Mouse (Mus musculus) MEL (cell line): ENCODE measurements around the gene Tbc1d17. TPM values are rescaled to one million over a fixed set of nuclear protein-coding genes. Genes with fewer than 3 reads are reported as not detected.

Experiments
- DNase-seq: peaks from one replicate; pipeline ENCODE4 v3.0.0; 2011; ENCODE audit warnings: low read depth, low spot score
- H3K27ac ChIP-seq: 2 replicates; pipeline ENCODE4 v1.5.1; 2012; ENCODE audit warnings: low read depth, mild to moderate bottlenecking, control low read depth, low read length, moderate library complexity; ENCODE audit not compliant: control insufficient read depth
- H3K27me3 ChIP-seq, 2 experiments: fragments of 150-350 bp in 1 of 2; sonication (generic) in 1 of 2; 2 replicates each; pipeline ENCODE4 v1.6.1; 2012; ENCODE audit warnings: low read length in 2 of 2, mild to moderate bottlenecking in 2 of 2, improper control_type of control experiment in 1 of 2, moderate library complexity in 1 of 2; ENCODE audit not compliant: insufficient read depth in 2 of 2, control insufficient read depth in 1 of 2
- H3K36me3 ChIP-seq, 2 experiments: 2 replicates each; pipeline ENCODE4 v1.6.1; 2012 to 2014; ENCODE audit warnings: low read length in 2 of 2, improper control_type of control experiment in 1 of 2, inconsistent platforms in 1 of 2, mild to moderate bottlenecking in 1 of 2; ENCODE audit not compliant: insufficient read depth in 2 of 2, control insufficient read depth in 1 of 2
- H3K4me1 ChIP-seq, 2 experiments: fragments of 150-350 bp in 1 of 2; sonication (generic) in 1 of 2; 2 replicates each; pipeline ENCODE4 v1.6.1; 2012; ENCODE audit warnings: low read length in 2 of 2, improper control_type of control experiment in 1 of 2, mild to moderate bottlenecking in 1 of 2; ENCODE audit not compliant: insufficient read depth in 2 of 2, control insufficient read depth in 1 of 2
- H3K4me3 ChIP-seq, 2 experiments: fragments of 150-350 bp in 1 of 2; sonication (generic) in 1 of 2; 2 replicates each; pipeline ENCODE4 v1.5.1; 2012; ENCODE audit warnings: low read depth in 2 of 2, low read length in 2 of 2, mild to moderate bottlenecking in 2 of 2, moderate library complexity in 2 of 2, control low read depth in 1 of 2, improper control_type of control experiment in 1 of 2; ENCODE audit not compliant: control insufficient read depth in 1 of 2, insufficient read depth in 1 of 2
- H3K79me2 ChIP-seq: 2 replicates; pipeline ENCODE4 v1.6.1; 2012; ENCODE audit warnings: mild to moderate bottlenecking, low read length, moderate library complexity; ENCODE audit not compliant: control insufficient read depth, poor library complexity, insufficient read depth
- H3K9ac ChIP-seq: 2 replicates; pipeline ENCODE4 v1.6.1; 2012; ENCODE audit warnings: low read depth, mild to moderate bottlenecking, control low read depth, low read length, moderate library complexity; ENCODE audit not compliant: control insufficient read depth, poor library complexity, severe bottlenecking
- H3K9me3 ChIP-seq: fragments of 150-350 bp; sonication (generic); replicated peaks from 2 replicates; pipeline ENCODE4 v1.6.1; 2012; ENCODE audit warnings: mild to moderate bottlenecking, low read length, improper control_type of control experiment, moderate library complexity; ENCODE audit not compliant: insufficient read depth
- E2F4 ChIP-seq: IDR thresholded peaks from 2 replicates; pipeline ENCODE4 v1.6.1; 2011; ENCODE audit warnings: low read depth, low read length, improper control_type of control experiment, borderline replicate concordance
- ELF1 ChIP-seq: IDR thresholded peaks from 2 replicates; pipeline ENCODE4 v1.6.1; 2014; ENCODE audit warnings: low read depth, mild to moderate bottlenecking, inconsistent platforms, low read length, improper control_type of control experiment, moderate library complexity
- HCFC1 ChIP-seq: IDR thresholded peaks from 2 replicates; pipeline ENCODE4 v1.6.1; 2012; ENCODE audit warnings: low read depth, mild to moderate bottlenecking, inconsistent platforms, low read length, improper control_type of control experiment, moderate library complexity
- JUND ChIP-seq: IDR thresholded peaks from 2 replicates; pipeline ENCODE4 v1.6.1; 2011; ENCODE audit warnings: low read depth, mild to moderate bottlenecking, improper control_type of control experiment, low read length
- KAT2A ChIP-seq: conservative IDR thresholded peaks from 2 replicates; pipeline ENCODE4 v1.6.1; 2012; ENCODE audit warnings: low read depth, low read length, improper control_type of control experiment, inconsistent platforms
- MYB ChIP-seq: IDR thresholded peaks from 2 replicates; pipeline ENCODE4 v1.6.1; 2011; ENCODE audit warnings: mild to moderate bottlenecking, low read depth, low read length, improper control_type of control experiment
- MYC ChIP-seq: IDR thresholded peaks from 2 replicates; pipeline ENCODE4 v1.6.1; 2011; ENCODE audit warnings: low read depth, mild to moderate bottlenecking, low read length, improper control_type of control experiment, moderate library complexity
- NRF1 ChIP-seq: IDR thresholded peaks from 2 replicates; pipeline ENCODE4 v1.6.1; 2014; ENCODE audit warnings: low read depth, mild to moderate bottlenecking, inconsistent platforms, low read length, improper control_type of control experiment, moderate library complexity; ENCODE audit not compliant: poor library complexity, insufficient read depth, severe bottlenecking
- POLR2A ChIP-seq, 2 experiments: IDR thresholded peaks; 2 replicates each; pipeline ENCODE4 v1.6.1; 2011 to 2012; ENCODE audit warnings: low read length in 2 of 2, mild to moderate bottlenecking in 2 of 2, control low read depth in 1 of 2, improper control_type of control experiment in 1 of 2, low read depth in 1 of 2, moderate library complexity in 1 of 2; ENCODE audit not compliant: control insufficient read depth in 1 of 2, insufficient read depth in 1 of 2, poor library complexity in 1 of 2
- RCOR1 ChIP-seq: IDR thresholded peaks from 2 replicates; pipeline ENCODE4 v1.6.1; 2012; ENCODE audit warnings: low read depth, mild to moderate bottlenecking, inconsistent platforms, low read length, improper control_type of control experiment
- SIN3A ChIP-seq: IDR thresholded peaks from 2 replicates; pipeline ENCODE4 v1.6.1; 2012; ENCODE audit warnings: low read length, improper control_type of control experiment, inconsistent platforms
- UBTF ChIP-seq: IDR thresholded peaks from 2 replicates; pipeline ENCODE4 v1.6.1; 2012; ENCODE audit warnings: low read depth, mild to moderate bottlenecking, inconsistent platforms, low read length, improper control_type of control experiment, moderate library complexity, borderline replicate concordance; ENCODE audit not compliant: insufficient read depth
- USF1 ChIP-seq: IDR thresholded peaks from 2 replicates; pipeline ENCODE4 v1.6.1; 2014; ENCODE audit warnings: low read depth, mild to moderate bottlenecking, inconsistent platforms, low read length, improper control_type of control experiment, moderate library complexity
- ZMIZ1 ChIP-seq: IDR thresholded peaks from 2 replicates; pipeline ENCODE4 v1.6.1; 2012; ENCODE audit warnings: low read depth, mild to moderate bottlenecking, inconsistent platforms, low read length, improper control_type of control experiment, moderate library complexity
- polyA plus RNA-seq, 2 experiments: library from polyadenylated mRNA; stranded (reverse) in 1 of 2; unstranded in 1 of 2; fragments of >175 nt in 1 of 2; fragments of >200 nt in 1 of 2; gene quantifications; 2 replicates each; pipeline versions ENCODE4 v1.2.1 to v1.2.4; 2012; ENCODE audit warnings: low replicate concordance in 2 of 2, low read depth in 1 of 2; ENCODE audit not compliant: insufficient read length in 2 of 2, insufficient read depth in 1 of 2, missing spikeins in 1 of 2
- total RNA-seq: library from RNA; depleted of rRNA; stranded (reverse); fragments of 300-350 nt; gene quantifications from 2 replicates; pipeline ENCODE4 v1.2.3, GENCODE M21; 2012

Gene Tbc1d17
- total and polyA plus RNA-seq, 3 experiments = 16.7 to 29.5 TPM; not detected in 1

GRCm38 (mm10) chr7:44856265-44856916 is 7.5 kb upstream of the Tbc1d17 start (continued):
- TF ChIP-seq ELF1 = no peak
- TF ChIP-seq KAT2A = no peak
- no peak; the same call in 1 of the 2 replicates for TF ChIP-seq SIN3A
- TF ChIP-seq MYC = no peak

GRCm38 (mm10) chr7:44855036-44855435 is 6.2 kb upstream of the Tbc1d17 start:
- DNase-seq = no peak
- Histone ChIP-seq H3K79me2 (peaks cover 25% of the 10 kb centered on the region), H3K27ac (no peak overlapping the region), H3K27me3 (no peaks in the 10 kb centered on the region), H3K9ac (no peak overlapping the region), H3K9me3 (no peaks in the 10 kb centered on the region), H3K4me3 (no peak overlapping the region), H3K4me1 (peaks cover 5 to 31% of the 10 kb centered on the region in 2 experiments), H3K36me3 (peaks cover 0 to 20% of the 10 kb centered on the region in 2 experiments; a peak in 2 of 4 replicates)
- TF ChIP-seq ELF1 = no peak
- no peak for TF ChIP-seq UBTF
- no peak for TF ChIP-seq MYB
- TF ChIP-seq JUND = no peak
- no peak for TF ChIP-seq HCFC1
- TF ChIP-seq E2F4 = no peak
- no peak for TF ChIP-seq RCOR1
- no peak for TF ChIP-seq USF1
- TF ChIP-seq NRF1 = no peak

DNA sequence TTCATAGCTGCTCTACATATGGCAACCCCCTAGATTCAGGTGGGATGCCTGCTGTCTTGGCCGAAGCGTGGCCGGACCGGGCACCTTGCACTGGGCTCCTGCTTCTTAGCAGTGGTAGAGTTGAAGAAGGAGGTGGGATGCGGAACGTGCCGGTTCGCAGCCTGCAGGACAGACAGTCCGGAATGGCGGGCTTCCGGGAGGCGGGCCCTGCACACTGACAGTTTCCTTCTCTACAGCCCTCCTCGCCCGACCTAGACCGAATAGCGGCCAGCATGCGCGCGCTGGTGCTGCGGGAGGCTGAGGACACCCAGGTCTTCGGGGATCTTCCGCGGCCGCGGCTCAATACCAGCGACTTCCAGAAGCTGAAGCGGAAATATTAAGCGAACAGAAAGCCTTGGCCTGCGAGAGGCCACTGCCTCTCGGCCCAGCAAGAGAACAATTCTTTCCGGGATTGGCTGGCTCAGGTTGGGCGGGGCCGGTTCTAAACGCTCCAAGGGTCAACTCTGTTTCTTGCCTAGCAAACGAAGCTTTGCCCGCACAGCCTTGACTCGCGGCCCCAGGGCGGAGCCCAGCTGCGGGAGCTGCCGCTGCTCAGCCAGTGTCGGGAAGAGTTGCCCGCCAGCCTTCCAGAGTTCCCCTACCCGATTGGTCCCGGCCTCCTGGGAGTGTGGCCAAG is 5.6 kb upstream of the Tbc1d17 start:
- Histone ChIP-seq H3K9ac (no peak overlapping the region), H3K36me3 (peaks cover 0 to 20% of the 10 kb centered on the region in 2 experiments; a peak in 2 of 4 replicates), H3K4me3 (no peak overlapping the region), H3K79me2 (peaks cover 28% of the 10 kb centered on the region), H3K27ac (no peak overlapping the region), H3K27me3 (no peaks in the 10 kb centered on the region), H3K9me3 (no peaks in the 10 kb centered on the region), H3K4me1 (peaks cover 5 to 31% of the 10 kb centered on the region in 2 experiments)
- TF ChIP-seq USF1 (0 out of 2 replicates have a peak, but pooled peaks have one; percentile 36), ZMIZ1 (no peak), POLR2A (IDR thresholded peaks at IDR 0.05; ENCODE audit: control insufficient read depth in 1 of 2, insufficient read depth in 1 of 2, low read depth in 1 of 2, low read length in 2 of 2, poor library complexity in 1 of 2) (peak in 1 of 2 experiments; percentile 14; a peak in 1 of 4 replicates)
- DNase-seq = no peak
